In genomic region chr1:53715966-53716515, GRCm38 (mm10) we compare ENCODE assay signal across 27 mouse cellular contexts. TPM values are rescaled to one million over a fixed set of nuclear protein-coding genes. Genes with fewer than 3 reads are reported as not detected.
DNase-seq lines count a peak whose midpoint lies in the region; ATAC-seq and TF ChIP-seq lines count a peak whose summit lies in the region.
"Had no signal": no experiment of that assay in that cellular context is flagged by ENCODE, and none has a peak within 500 bp of the region (broad histone marks: within the 10 kb centered on the region; RNA-seq: fewer than 3 reads in every experiment).

No protein-coding gene starts in this region.

- no peak for ATAC-seq in embryonic facial prominence, embryonic 14.5 days (ENCODE audit: low read depth)
- ATAC-seq in intestine, postnatal 0 days, result peak; percentile 97
- no peak for ATAC-seq in forebrain, embryonic 13.5 days
- ATAC-seq: activated CD4-positive, CD25-positive, alpha-beta regulatory T cell, adult 4 months; forebrain, embryonic 14.5 days; midbrain, embryonic 15.5 days had no signal

- H3K36me3 ChIP-seq in embryonic facial prominence, embryonic 14.5 days (ENCODE audit: control insufficient read depth, insufficient read depth, low read length), result no peaks in the 10 kb centered on the region
- no peaks in the 10 kb centered on the region for H3K36me3 ChIP-seq in embryonic facial prominence, embryonic 10.5 days (replicated peaks)
- no peaks in the 10 kb centered on the region for H3K36me3 ChIP-seq in intestine, postnatal 0 days (ENCODE audit: control insufficient read depth, insufficient read depth)
- H3K36me3 ChIP-seq in forebrain, embryonic 13.5 days (ENCODE audit: poor library complexity, severe bottlenecking), result no peaks in the 10 kb centered on the region
- H3K36me3 ChIP-seq: embryonic facial prominence, embryonic 13.5 days; heart, embryonic 13.5 days; kidney, embryonic 15.5 days; midbrain, embryonic 10.5 days; midbrain, embryonic 15.5 days; neural tube, embryonic 15.5 days had no signal

- DNase-seq in embryonic facial prominence, embryonic 14.5 days (ENCODE audit: low spot score), result peak; percentile 4
- DNase-seq in embryonic facial prominence, embryonic 10.5 days (ENCODE audit: low spot score), result no peak
- peak; percentile 46 for DNase-seq in 3T3-L1 (ENCODE audit: low read depth, low spot score)
- DNase-seq in cerebellum, adult 9-10 months, result no peak
- DNase-seq in urinary bladder, adult 2 months (ENCODE audit: low spot score), result no peak
- DNase-seq: adrenal gland, adult 2 months; gastrocnemius, postnatal 25 days; kidney, postnatal 4 days; layer of hippocampus, postnatal 36 days; left cerebral cortex, postnatal 4 days; lung, adult 2 months; right cerebral cortex, postnatal 14 days; spleen, adult 18-20 months; thymus, postnatal 4 days had no signal

- TF ChIP-seq CTCF in embryonic fibroblast, embryonic 13.5 days (IDR thresholded peaks at IDR 0.05; ENCODE audit: borderline replicate concordance, insufficient read depth, low read length), result no peak
- no peak for TF ChIP-seq CTCF in intestine, postnatal 0 days (IDR thresholded peaks at IDR 0.05; ENCODE audit: low read depth)

- H3K4me1 ChIP-seq in embryonic facial prominence, embryonic 14.5 days (ENCODE audit: control insufficient read depth, insufficient read depth, low read length), result no peaks in the 10 kb centered on the region
- 0 out of 2 replicates have a peak, but pooled peaks cover 2% of the 10 kb centered on the region for H3K4me1 ChIP-seq in embryonic facial prominence, embryonic 10.5 days
- H3K4me1 ChIP-seq in embryonic fibroblast, embryonic 13.5 days (ENCODE audit: control insufficient read depth, insufficient read depth, low read length), result peaks cover 8% of the 10 kb centered on the region; the same call in 1 of the 2 replicates
- 0 out of 2 replicates have a peak, but pooled peaks cover 4% of the 10 kb centered on the region for H3K4me1 ChIP-seq in intestine, postnatal 0 days (replicated peaks; ENCODE audit: control insufficient read depth, insufficient read depth, low read length)
- H3K4me1 ChIP-seq in forebrain, embryonic 13.5 days, result no peaks in the 10 kb centered on the region
- H3K4me1 ChIP-seq: kidney, embryonic 15.5 days; midbrain, embryonic 15.5 days; neural tube, embryonic 15.5 days had no signal

- H3K27ac ChIP-seq in embryonic facial prominence, embryonic 14.5 days (replicated peaks; ENCODE audit: low read depth, low read length), result no peak overlapping the region
- H3K27ac ChIP-seq in embryonic facial prominence, embryonic 10.5 days (replicated peaks), result no peak overlapping the region
- peak overlapping the region; percentile 65 for H3K27ac ChIP-seq in embryonic fibroblast, embryonic 13.5 days (ENCODE audit: insufficient read depth, low read length)
- H3K27ac ChIP-seq in intestine, postnatal 0 days (ENCODE audit: low read depth, low read length), result no peak overlapping the region
- H3K27ac ChIP-seq in forebrain, embryonic 13.5 days, result no peak overlapping the region
- H3K27ac ChIP-seq: heart, embryonic 13.5 days; hindbrain, embryonic 14.5 days; kidney, embryonic 15.5 days; liver, embryonic 14.5 days; midbrain, embryonic 10.5 days; midbrain, embryonic 15.5 days; neural tube, embryonic 15.5 days had no signal

- no peaks in the 10 kb centered on the region for H3K9me3 ChIP-seq in embryonic facial prominence, embryonic 14.5 days (ENCODE audit: control insufficient read depth, low read length)
- no peaks in the 10 kb centered on the region for H3K9me3 ChIP-seq in embryonic facial prominence, embryonic 10.5 days
- no peaks in the 10 kb centered on the region for H3K9me3 ChIP-seq in intestine, postnatal 0 days (ENCODE audit: control insufficient read depth)
- H3K9me3 ChIP-seq in forebrain, embryonic 13.5 days (replicated peaks), result no peaks in the 10 kb centered on the region
- H3K9me3 ChIP-seq: embryonic facial prominence, embryonic 13.5 days; heart, embryonic 13.5 days; kidney, embryonic 15.5 days; midbrain, embryonic 10.5 days; midbrain, embryonic 15.5 days; neural tube, embryonic 15.5 days had no signal

- H3K4me2 ChIP-seq in embryonic facial prominence, embryonic 14.5 days (ENCODE audit: low read depth, low read length), result no peak overlapping the region
- no peak overlapping the region for H3K4me2 ChIP-seq in intestine, postnatal 0 days (replicated peaks; ENCODE audit: low read depth)
- no peak overlapping the region for H3K4me2 ChIP-seq in forebrain, embryonic 13.5 days
- H3K4me2 ChIP-seq: embryonic facial prominence, embryonic 13.5 days; heart, embryonic 13.5 days; hindbrain, embryonic 14.5 days; kidney, embryonic 15.5 days; midbrain, embryonic 15.5 days; neural tube, embryonic 15.5 days had no signal

- no peak overlapping the region for H3K9ac ChIP-seq in embryonic facial prominence, embryonic 14.5 days (ENCODE audit: low read depth, low read length)
- H3K9ac ChIP-seq in intestine, postnatal 0 days (ENCODE audit: low read depth, low read length), result no peak overlapping the region
- H3K9ac ChIP-seq in forebrain, embryonic 13.5 days, result no peak overlapping the region
- H3K9ac ChIP-seq: embryonic facial prominence, embryonic 13.5 days; heart, embryonic 13.5 days; hindbrain, embryonic 14.5 days; kidney, embryonic 15.5 days; liver, embryonic 14.5 days; midbrain, embryonic 15.5 days; neural tube, embryonic 15.5 days had no signal

- TF ChIP-seq POLR2A in embryonic fibroblast, embryonic 13.5 days (IDR thresholded peaks at IDR 0.05; ENCODE audit: low read depth, low read length), result no peak

- no peaks in the 10 kb centered on the region for H3K27me3 ChIP-seq in embryonic facial prominence, embryonic 14.5 days (replicated peaks; ENCODE audit: control insufficient read depth, insufficient read depth, low read length)
- no peaks in the 10 kb centered on the region for H3K27me3 ChIP-seq in embryonic facial prominence, embryonic 10.5 days (replicated peaks; ENCODE audit: low read depth, poor library complexity, severe bottlenecking)
- no peaks in the 10 kb centered on the region for H3K27me3 ChIP-seq in intestine, postnatal 0 days (replicated peaks; ENCODE audit: control insufficient read depth, insufficient read depth, low read length)
- no peaks in the 10 kb centered on the region for H3K27me3 ChIP-seq in forebrain, embryonic 13.5 days
- H3K27me3 ChIP-seq: embryonic facial prominence, embryonic 13.5 days; heart, embryonic 13.5 days; kidney, embryonic 15.5 days; midbrain, embryonic 15.5 days; neural tube, embryonic 15.5 days had no signal

- no peak overlapping the region for H3K4me3 ChIP-seq in embryonic facial prominence, embryonic 14.5 days (ENCODE audit: low read depth, low read length)
- H3K4me3 ChIP-seq in embryonic facial prominence, embryonic 10.5 days, result no peak overlapping the region
- no peak overlapping the region for H3K4me3 ChIP-seq in embryonic fibroblast, embryonic 13.5 days (ENCODE audit: insufficient read depth, low read length)
- no peak overlapping the region for H3K4me3 ChIP-seq in intestine, postnatal 0 days (ENCODE audit: low read depth, low read length)
- no peak overlapping the region for H3K4me3 ChIP-seq in forebrain, embryonic 13.5 days
- H3K4me3 ChIP-seq: embryonic facial prominence, embryonic 13.5 days; heart, embryonic 13.5 days; kidney, embryonic 15.5 days; midbrain, embryonic 10.5 days; midbrain, embryonic 15.5 days; neural tube, embryonic 15.5 days had no signal

- 75% methylated on average over 1 of the region's 1 CpGs for WGBS in embryonic facial prominence, embryonic 14.5 days
- WGBS in embryonic facial prominence, embryonic 10.5 days, result 86% methylated on average over 1 of the region's 1 CpGs
- WGBS in intestine, postnatal 0 days, result 36% methylated on average over 1 of the region's 1 CpGs
- 87% methylated on average over 1 of the region's 1 CpGs for WGBS in forebrain, embryonic 13.5 days

RNA-seq across cellular contexts. Expression of gene Dnah7a, which starts 9.5 kb away (rescaled TPM):
- polyA plus RNA-seq in embryonic facial prominence, embryonic 14.5 days (2014; fragmentation: Nextera tagmentation; extraction: Ambion mirVana), result 1.8 and 2.2 TPM in 2 replicates
- 6.9 and 7.2 TPM in 2 replicates for polyA plus RNA-seq in embryonic facial prominence, embryonic 10.5 days (2016; fragmentation: Nextera tagmentation; extraction: Ambion mirVana)
- 0.49 TPM in 1 of 2 replicates, not detected in the other for polyA plus RNA-seq in embryonic fibroblast, embryonic 13.5 days (2011; ENCODE audit: insufficient read length, low read depth, missing spikeins)
- 0.14 and 0.37 TPM in 2 replicates for polyA plus RNA-seq in intestine, postnatal 0 days (2015; fragmentation: Nextera tagmentation; extraction: Ambion mirVana)
- polyA plus RNA-seq in forebrain, embryonic 13.5 days (2015; fragmentation: Nextera tagmentation; extraction: Ambion mirVana), result 7.6 and 8.5 TPM in 2 replicates
- 0.25 and 0.33 TPM in 2 replicates for polyA plus RNA-seq in urinary bladder, adult 2 months (2012; rRNA removed)
- polyA plus RNA-seq: adrenal gland, adult 2 months; liver, embryonic 14.5 days had no signal

Comparison
In these comparisons a context has a peak if more than half of its experiments do, and no peak if none do; other contexts are left out.
1. DNase-seq: peak in embryonic facial prominence, embryonic 14.5 days (single experiment) and 3T3-L1 (single experiment); none in embryonic facial prominence, embryonic 10.5 days (single experiment), cerebellum, adult 9-10 months (single experiment) and urinary bladder, adult 2 months (single experiment).